11 mouse cellular contexts compared by ENCODE assay signal in the genomic region with DNA sequence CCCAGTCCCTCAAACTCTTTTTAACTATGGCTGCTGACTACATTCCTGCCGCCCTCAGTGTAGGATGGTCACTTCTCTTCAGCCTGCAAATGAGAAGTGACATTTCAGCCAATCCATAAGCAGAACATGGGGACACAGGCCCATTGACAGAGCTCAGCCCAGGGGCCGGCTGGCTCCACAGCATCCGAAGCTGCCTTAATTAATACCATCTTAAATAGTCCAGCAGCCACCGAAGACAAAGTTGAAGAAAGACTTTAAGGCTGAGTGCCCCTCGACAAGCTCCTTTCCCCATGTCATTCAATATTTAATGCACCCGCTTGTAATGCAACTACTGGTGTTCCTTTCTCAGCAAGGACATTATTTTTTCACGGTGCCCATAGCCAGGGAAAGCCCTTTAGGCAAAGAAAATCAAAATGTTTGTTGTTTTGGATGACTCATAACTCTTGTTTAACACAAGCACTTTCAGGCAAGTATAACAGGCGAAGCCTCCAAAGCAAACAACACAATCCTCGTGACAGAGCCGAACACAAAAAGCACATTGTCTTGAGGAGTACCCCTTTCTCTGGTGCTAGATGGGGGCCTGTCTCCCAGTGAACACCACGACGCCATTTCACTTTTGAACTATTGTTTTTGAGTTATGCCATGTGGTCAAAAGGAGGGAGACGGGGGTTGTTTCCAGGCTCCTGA. TPM values are rescaled to one million over a fixed set of nuclear protein-coding genes. Genes with fewer than 3 reads are reported as not detected.
DNase-seq lines count a peak whose midpoint lies in the region; ATAC-seq and TF ChIP-seq lines count a peak whose summit lies in the region.
"Had no signal": no experiment of that assay in that cellular context is flagged by ENCODE, and none has a peak within 500 bp of the region (broad histone marks: within the 10 kb centered on the region; RNA-seq: fewer than 3 reads in every experiment).

No protein-coding gene starts in this region.

- H3K4me3 ChIP-seq in stomach, embryonic 16.5 days (replicated peaks; ENCODE audit: low read length) = peak overlapping the region; percentile 34
- no peak overlapping the region for H3K4me3 ChIP-seq in stomach, postnatal 0 days (ENCODE audit: low read depth, low read length)
- peak overlapping the region; percentile 34 for H3K4me3 ChIP-seq in limb, embryonic 13.5 days

- H3K9ac ChIP-seq in stomach, embryonic 16.5 days (ENCODE audit: low read length) = no peak overlapping the region
- no peak overlapping the region for H3K9ac ChIP-seq in stomach, postnatal 0 days (ENCODE audit: low read length)
- H3K9ac ChIP-seq in limb, embryonic 13.5 days = no peak overlapping the region

- H3K27me3 ChIP-seq in stomach, embryonic 16.5 days (ENCODE audit: control insufficient read depth, insufficient read depth, low read length) = peaks cover 80% of the 10 kb centered on the region
- H3K27me3 ChIP-seq in stomach, postnatal 0 days (ENCODE audit: control insufficient read depth, insufficient read depth, low read length) = peaks cover 17% of the 10 kb centered on the region; the same call in 1 of the 2 replicates
- H3K27me3 ChIP-seq in limb, embryonic 13.5 days = peaks cover 79% of the 10 kb centered on the region

- H3K27ac ChIP-seq in stomach, embryonic 16.5 days (ENCODE audit: low read length) = no peak overlapping the region
- H3K27ac ChIP-seq in stomach, postnatal 0 days (replicated peaks) = no peak overlapping the region
- H3K27ac ChIP-seq in limb, embryonic 13.5 days = no peak overlapping the region

- no peaks in the 10 kb centered on the region for H3K9me3 ChIP-seq in stomach, embryonic 16.5 days (replicated peaks; ENCODE audit: control insufficient read depth, low read length)
- no peaks in the 10 kb centered on the region for H3K9me3 ChIP-seq in stomach, postnatal 0 days (ENCODE audit: control insufficient read depth, low read length)
- no peaks in the 10 kb centered on the region for H3K9me3 ChIP-seq in limb, embryonic 13.5 days

- no peak for TF ChIP-seq CTCF in stomach, postnatal 0 days (IDR thresholded peaks at IDR 0.05; ENCODE audit: low read depth)

- no peaks in the 10 kb centered on the region for H3K36me3 ChIP-seq in stomach, embryonic 16.5 days (ENCODE audit: control insufficient read depth, insufficient read depth, low read length)
- H3K36me3 ChIP-seq in stomach, postnatal 0 days (ENCODE audit: control insufficient read depth, insufficient read depth, low read length) = no peaks in the 10 kb centered on the region
- no peaks in the 10 kb centered on the region for H3K36me3 ChIP-seq in limb, embryonic 13.5 days

- no peak for ATAC-seq in stomach, embryonic 16.5 days (ENCODE audit: insufficient read depth, low FRiP score)
- no peak for ATAC-seq in stomach, postnatal 0 days (ENCODE audit: low FRiP score, low TSS enrichment)
- no peak for ATAC-seq in limb, embryonic 13.5 days (ENCODE audit: low FRiP score, low read depth)

- peak overlapping the region; percentile 45; the same call in 1 of the 2 replicates for H3K4me2 ChIP-seq in stomach, embryonic 16.5 days (ENCODE audit: low read depth, low read length)
- H3K4me2 ChIP-seq in stomach, postnatal 0 days (replicated peaks; ENCODE audit: low read depth) = no peak overlapping the region; the same call in 1 of the 2 replicates
- peak overlapping the region; percentile 63 for H3K4me2 ChIP-seq in limb, embryonic 13.5 days (replicated peaks)

- H3K4me1 ChIP-seq in stomach, embryonic 16.5 days (ENCODE audit: control insufficient read depth, insufficient read depth, low read length) = peaks cover 6% of the 10 kb centered on the region
- no peaks in the 10 kb centered on the region for H3K4me1 ChIP-seq in stomach, postnatal 0 days (replicated peaks; ENCODE audit: control insufficient read depth, insufficient read depth)
- H3K4me1 ChIP-seq in limb, embryonic 13.5 days = peaks cover 40% of the 10 kb centered on the region

- DNase-seq in cerebellum, postnatal 10 days = peak; percentile 53 to 67
- no peak for DNase-seq in cerebellum, adult 8-10 months
- no peak for DNase-seq in stomach, postnatal 0 days (ENCODE audit: low spot score)
- no peak for DNase-seq in gastrocnemius, postnatal 10 days
- DNase-seq in thymus, adult 18-20 months = no peak
- DNase-seq in frontal cortex, postnatal 14 days (ENCODE audit: low spot score in 2 of 2) = no peak
- DNase-seq: kidney, adult 11 months; thymus, postnatal 36 days had no signal

- 38% methylated on average over 13 of the region's 13 CpGs for WGBS in stomach, embryonic 16.5 days
- WGBS in stomach, postnatal 0 days = 48% methylated on average over 13 of the region's 13 CpGs
- WGBS in limb, embryonic 13.5 days = 21% methylated on average over 13 of the region's 13 CpGs

- no peak for TF ChIP-seq EP300 in stomach, postnatal 0 days (optimal IDR thresholded peaks at IDR 0.05)

RNA-seq across cellular contexts. Expression of gene Gm5089, which starts 1.9 kb away (rescaled TPM):
- polyA plus RNA-seq in stomach, embryonic 16.5 days (2015; fragmentation: Nextera tagmentation; extraction: Ambion mirVana) = not detected in 2 replicates
- polyA plus RNA-seq in stomach, postnatal 0 days (2015; fragmentation: Nextera tagmentation; extraction: Ambion mirVana) = not detected in 2 replicates
- 0.18 and 0.37 TPM in 2 replicates for polyA plus RNA-seq in limb, embryonic 13.5 days (2015; fragmentation: Nextera tagmentation; extraction: Ambion mirVana)
- total RNA-seq in gastrocnemius, postnatal 10 days (2021) = not detected
- polyA plus RNA-seq: lung, embryonic 16.5 days had no signal

RNA-seq across cellular contexts. Expression of gene Zic5, which starts 12.6 kb away (rescaled TPM):
- polyA plus RNA-seq in stomach, embryonic 16.5 days (2015; fragmentation: Nextera tagmentation; extraction: Ambion mirVana) = not detected in 2 replicates
- polyA plus RNA-seq in stomach, postnatal 0 days (2015; fragmentation: Nextera tagmentation; extraction: Ambion mirVana) = not detected in 2 replicates
- 2.3 and 2.6 TPM in 2 replicates for polyA plus RNA-seq in limb, embryonic 13.5 days (2015; fragmentation: Nextera tagmentation; extraction: Ambion mirVana)
- total RNA-seq in gastrocnemius, postnatal 10 days (2021) = not detected
- polyA plus RNA-seq: lung, embryonic 16.5 days had no signal

RNA-seq across cellular contexts. Expression of gene Zic2, which starts 22.4 kb away (rescaled TPM):
- polyA plus RNA-seq in stomach, embryonic 16.5 days (2015; fragmentation: Nextera tagmentation; extraction: Ambion mirVana) = not detected in 2 replicates
- not detected in 2 replicates for polyA plus RNA-seq in stomach, postnatal 0 days (2015; fragmentation: Nextera tagmentation; extraction: Ambion mirVana)
- 2.8 and 3.2 TPM in 2 replicates for polyA plus RNA-seq in limb, embryonic 13.5 days (2015; fragmentation: Nextera tagmentation; extraction: Ambion mirVana)
- not detected for total RNA-seq in gastrocnemius, postnatal 10 days (2021)
- polyA plus RNA-seq: lung, embryonic 16.5 days had no signal

RNA-seq across cellular contexts. Expression of gene Gm10837, which starts 37.5 kb away (rescaled TPM):
- not detected in 2 replicates for polyA plus RNA-seq in stomach, embryonic 16.5 days (2015; fragmentation: Nextera tagmentation; extraction: Ambion mirVana)
- polyA plus RNA-seq in stomach, postnatal 0 days (2015; fragmentation: Nextera tagmentation; extraction: Ambion mirVana) = not detected in 2 replicates
- not detected in 2 replicates for polyA plus RNA-seq in limb, embryonic 13.5 days (2015; fragmentation: Nextera tagmentation; extraction: Ambion mirVana)
- total RNA-seq in gastrocnemius, postnatal 10 days (2021) = not detected
- polyA plus RNA-seq: lung, embryonic 16.5 days had no signal

Comparison
In these comparisons a context has a peak if more than half of its experiments do, and no peak if none do; other contexts are left out.
1. DNase-seq: peak in cerebellum, postnatal 10 days (2 of 2); none in cerebellum, adult 8-10 months (single experiment), stomach, postnatal 0 days (single experiment), gastrocnemius, postnatal 10 days (single experiment), thymus, adult 18-20 months (0 of 2) and frontal cortex, postnatal 14 days (0 of 2).